Mouse (Mus musculus) CH12.LX (cell line): ENCODE data around the gene Areg. TPM values are rescaled to one million over a fixed set of nuclear protein-coding genes. Genes with fewer than 3 reads are reported as not detected.

Source experiments
- DNase-seq: peaks from one replicate; pipeline ENCODE4 v3.0.0-alpha.2; 2013; ENCODE audit errors: extremely low read depth
- H3K27ac ChIP-seq: 2 replicates; pipeline ENCODE4 v1.5.1; 2012; ENCODE audit warnings: low read depth, mild to moderate bottlenecking, control low read depth, moderate library complexity; ENCODE audit not compliant: insufficient read depth
- H3K27me3 ChIP-seq: replicated peaks from 2 replicates; pipeline ENCODE3; 2012; ENCODE audit warnings: inconsistent platforms
- H3K36me3 ChIP-seq, 2 experiments: replicated peaks in 1 of 2; 2 replicates each; pipeline versions ENCODE3 to v1.6.1; 2012; ENCODE audit warnings: inconsistent platforms in 1 of 2, low read length in 1 of 2, mild to moderate bottlenecking in 1 of 2, mixed read lengths in 1 of 2, moderate library complexity in 1 of 2; ENCODE audit not compliant: control insufficient read depth in 1 of 2, insufficient read depth in 1 of 2
- H3K4me1 ChIP-seq, 2 experiments: 2 replicates each; pipeline ENCODE4 v1.6.1; 2012; ENCODE audit warnings: inconsistent platforms in 1 of 2, moderate library complexity in 1 of 2; ENCODE audit not compliant: insufficient read depth in 2 of 2, control insufficient read depth in 1 of 2
- H3K4me2 ChIP-seq: 2 replicates; pipeline ENCODE4 v1.6.1; 2012; ENCODE audit warnings: low read depth, mild to moderate bottlenecking, control low read depth; ENCODE audit not compliant: poor library complexity, insufficient read depth, severe bottlenecking
- H3K4me3 ChIP-seq, 3 experiments: fragments of 150-350 bp in 1 of 3; sonication (generic) in 1 of 3; replicated peaks in 1 of 3; 2 replicates each; pipeline versions ENCODE3 to v1.5.1; 2011 to 2012; ENCODE audit warnings: low read depth in 2 of 3, low read length in 2 of 3, mild to moderate bottlenecking in 2 of 3, moderate library complexity in 2 of 3, control low read depth in 1 of 3, improper control_type of control experiment in 1 of 3, inconsistent platforms in 1 of 3, mixed read lengths in 1 of 3; ENCODE audit not compliant: poor library complexity in 1 of 3
- H3K79me2 ChIP-seq: replicated peaks from 2 replicates; pipeline ENCODE4 v1.6.1; 2012; ENCODE audit warnings: mild to moderate bottlenecking, moderate library complexity; ENCODE audit not compliant: control insufficient read depth, poor library complexity, insufficient read depth, severe bottlenecking; ENCODE audit errors: extremely low read depth
- H3K9ac ChIP-seq: 2 replicates; pipeline ENCODE4 v1.6.1; 2012; ENCODE audit warnings: low read depth, mild to moderate bottlenecking, control low read depth, moderate library complexity; ENCODE audit not compliant: insufficient read depth
- H3K9me3 ChIP-seq: replicated peaks from 2 replicates; pipeline ENCODE3; 2012; ENCODE audit warnings: low read length, inconsistent platforms, mixed read lengths
- CHD2 ChIP-seq: IDR thresholded peaks from 2 replicates; pipeline ENCODE4 v1.6.1; 2011; ENCODE audit warnings: low read length, improper control_type of control experiment
- CTCF ChIP-seq, 2 experiments: IDR thresholded peaks in 1 of 2; conservative IDR thresholded peaks in 1 of 2; 2 replicates each; pipeline ENCODE4 v1.5.1; 2011 to 2012; ENCODE audit warnings: low read depth in 2 of 2, low read length in 2 of 2, improper control_type of control experiment in 1 of 2, inconsistent platforms in 1 of 2, mild to moderate bottlenecking in 1 of 2, moderate library complexity in 1 of 2
- ELF1 ChIP-seq: IDR thresholded peaks from 2 replicates; pipeline ENCODE4 v1.6.1; 2014; ENCODE audit warnings: low read depth, mild to moderate bottlenecking, inconsistent platforms, low read length, improper control_type of control experiment
- EP300 ChIP-seq: IDR thresholded peaks from 2 replicates; pipeline ENCODE4 v1.6.1; 2011; ENCODE audit warnings: low read length, improper control_type of control experiment
- ETS1 ChIP-seq: conservative IDR thresholded peaks from 2 replicates; pipeline ENCODE4 v1.6.1; 2012; ENCODE audit warnings: low read depth, mild to moderate bottlenecking, inconsistent platforms, low read length, improper control_type of control experiment, moderate library complexity
- GABPA ChIP-seq: IDR thresholded peaks from 2 replicates; pipeline ENCODE4 v1.6.1; 2012; ENCODE audit warnings: low read depth, low read length, improper control_type of control experiment, inconsistent platforms; ENCODE audit not compliant: insufficient replicate concordance
- HCFC1 ChIP-seq: IDR thresholded peaks from 2 replicates; pipeline ENCODE4 v1.6.1; 2012; ENCODE audit warnings: low read depth, mild to moderate bottlenecking, inconsistent platforms, low read length, improper control_type of control experiment
- IRF4 ChIP-seq: IDR thresholded peaks from 2 replicates; pipeline ENCODE4 v1.6.1; 2014; ENCODE audit warnings: low read depth, mild to moderate bottlenecking, inconsistent platforms, low read length, improper control_type of control experiment
- JUN ChIP-seq: IDR thresholded peaks from 2 replicates; pipeline ENCODE4 v1.6.1; 2011; ENCODE audit warnings: low read depth, mild to moderate bottlenecking, low read length, improper control_type of control experiment, moderate library complexity; ENCODE audit not compliant: insufficient read depth
- MAZ ChIP-seq: IDR thresholded peaks from 2 replicates; pipeline ENCODE4 v1.6.1; 2012; ENCODE audit warnings: low read depth, mild to moderate bottlenecking, inconsistent platforms, low read length, improper control_type of control experiment, moderate library complexity
- NRF1 ChIP-seq: IDR thresholded peaks from 2 replicates; pipeline ENCODE4 v1.6.1; 2014; ENCODE audit warnings: low read depth, mild to moderate bottlenecking, inconsistent platforms, low read length, improper control_type of control experiment, moderate library complexity
- RAD21 ChIP-seq: IDR thresholded peaks from 2 replicates; pipeline ENCODE4 v1.6.1; 2011; ENCODE audit warnings: low read depth, mild to moderate bottlenecking, low read length, improper control_type of control experiment, moderate library complexity
- TBP ChIP-seq: conservative IDR thresholded peaks from 2 replicates; pipeline ENCODE4 v1.6.1; 2011; ENCODE audit warnings: low read depth, low read length, improper control_type of control experiment
- TCF12 ChIP-seq: IDR thresholded peaks from 2 replicates; pipeline ENCODE4 v1.6.1; 2014; ENCODE audit warnings: low read depth, mild to moderate bottlenecking, inconsistent platforms, low read length, improper control_type of control experiment
- USF1 ChIP-seq: IDR thresholded peaks from 2 replicates; pipeline ENCODE4 v1.6.1; 2014; ENCODE audit warnings: low read depth, mild to moderate bottlenecking, inconsistent platforms, low read length, improper control_type of control experiment
- USF2 ChIP-seq: conservative IDR thresholded peaks from 2 replicates; pipeline ENCODE4 v1.6.1; 2011; ENCODE audit warnings: low read depth, low read length, improper control_type of control experiment
- ZNF384 ChIP-seq: IDR thresholded peaks from 2 replicates; pipeline ENCODE4 v1.6.1; 2012; ENCODE audit warnings: low read depth, low read length, improper control_type of control experiment, inconsistent platforms
- dilution Hi-C: fragments of 300-500 bp; cut with MboI; formaldehyde crosslinking; loops from 2 replicates; pipeline ENCODE4 v1.14.3; 2020; ENCODE audit warnings: low sequenced_read_pairs; ENCODE audit not compliant: extremely low pct_unique_long_range_greater_than_20kb, extremely low pct_ligation_motif_present
- in situ Hi-C: fragments of 300-500 bp; cut with MboI; formaldehyde crosslinking; loops from 3 replicates; pipeline ENCODE4 v1.14.3; 2019; ENCODE audit warnings: low sequenced_read_pairs, low pct_ligation_motif_present, low pct_unique_long_range_greater_than_20kb, mixed read lengths
- polyA plus RNA-seq: library from polyadenylated mRNA; unstranded; fragments of >175 nt; gene quantifications from 2 replicates; pipeline ENCODE4 v1.2.1, GENCODE M21; 2012; ENCODE audit warnings: low read depth; ENCODE audit not compliant: insufficient read length
- total RNA-seq, 2 experiments: library from RNA; depleted of rRNA; stranded (reverse); fragments of 300-350 nt in 1 of 2; fragments of >200 nt in 1 of 2; gene quantifications; 2 replicates each; pipeline ENCODE4 v1.2.3; 2012 to 2014

The Areg gene
- total and polyA plus RNA-seq, 3 experiments = not detected

- TF ChIP-seq MAZ (no peak), HCFC1 (no peak), JUN (no peak), NRF1 (no peak), IRF4 (no peak), EP300 (no peak), TBP (no peak), ELF1 (no peak), CHD2 (no peak), GABPA (no peak), RAD21 (no peak), TCF12 (no peak), USF2 (no peak), CTCF (conservative IDR thresholded peaks at IDR 0.05 in 1 of 2, IDR thresholded peaks at IDR 0.05 in 1 of 2; ENCODE audit: low read depth in 2 of 2, low read length in 2 of 2) (no peak), USF1 (no peak), ETS1 (no peak), ZNF384 (no peak)
- TF ChIP-seq, all 38 proteins: peak for 0
- Histone ChIP-seq H3K4me1 (peaks cover 11 to 24% of the 10 kb centered on the region in 2 experiments), H3K4me3 (no peak overlapping the region), H3K4me2 (no peak overlapping the region), H3K9ac (no peak overlapping the region), H3K27ac (no peak overlapping the region), H3K36me3 (no peaks in the 10 kb centered on the region), H3K27me3 (no peaks in the 10 kb centered on the region), H3K79me2 (no peaks in the 10 kb centered on the region), H3K9me3 (no peaks in the 10 kb centered on the region)
- in situ Hi-C loops = no loop called here
- dilution Hi-C loops = no loop called here
- DNase-seq = no peak
These were observed 20.8 kb upstream of the Areg start for GRCm38 (mm10) chr5:91118618-91119017.

- DNase-seq = no peak
- Histone ChIP-seq H3K4me3 (no peak overlapping the region), H3K27ac (no peak overlapping the region), H3K4me1 (peaks cover 0 to 12% of the 10 kb centered on the region in 2 experiments; a peak in 2 of 4 replicates), H3K27me3 (no peaks in the 10 kb centered on the region), H3K9ac (no peak overlapping the region), H3K9me3 (no peaks in the 10 kb centered on the region), H3K4me2 (no peak overlapping the region), H3K36me3 (no peaks in the 10 kb centered on the region), H3K79me2 (no peaks in the 10 kb centered on the region)
- in situ Hi-C loops = no loop called here
- TF ChIP-seq HCFC1 = no peak
- dilution Hi-C loops = no loop called here
These were observed 16.0 kb upstream of the Areg start for GRCm38 (mm10) chr5:91123404-91123803.
